In genomic region chr6:129254949-129255602, GRCm38 (mm10) we compare ENCODE assay signal across 10 mouse cellular contexts. TPM values are rescaled to one million over a fixed set of nuclear protein-coding genes. Genes with fewer than 3 reads are reported as not detected.
A peak's percentile ranks its signal among the peaks of the same experiment; 100 is the strongest.
DNase-seq lines count a peak whose midpoint lies in the region; ATAC-seq and TF ChIP-seq lines count a peak whose summit lies in the region.
"Had no signal": no experiment of that assay in that cellular context is flagged by ENCODE, and none has a peak within 500 bp of the region (broad histone marks: within the 10 kb centered on the region; RNA-seq: fewer than 3 reads in every experiment).

No protein-coding gene starts in this region.

- H3K4me2 ChIP-seq in CH12.LX (ENCODE audit: insufficient read depth, low read depth, poor library complexity, severe bottlenecking): 0 out of 2 replicates have a peak overlapping the region, but pooled peaks have one; percentile 21
- H3K4me2 ChIP-seq: embryonic facial prominence, embryonic 12.5 days; limb, embryonic 15.5 days had no signal

- in situ Hi-C loops in CH12.LX (cut with MboI; ENCODE audit: low pct_ligation_motif_present, low pct_unique_long_range_greater_than_20kb, low sequenced_read_pairs): loop anchor here (5.0 to 25.0 kb wide), 2 partner anchors 282 to 408 kb away; partner anchors contain the start of gene Gabarapl1

- peak; percentile 97 for TF ChIP-seq RAD21 in CH12.LX (IDR thresholded peaks at IDR 0.05; ENCODE audit: low read depth, low read length)

- peaks cover 0 to 11% of the 10 kb centered on the region in 2 experiments; a peak in 1 of 4 replicates for H3K4me1 ChIP-seq in CH12.LX (ENCODE audit: control insufficient read depth in 1 of 2, insufficient read depth in 2 of 2)
- H3K4me1 ChIP-seq: embryonic facial prominence, embryonic 12.5 days; limb, embryonic 15.5 days had no signal

- ATAC-seq in monocyte, adult 5-6 weeks (replicated peaks; ENCODE audit: insufficient number of reproducible peaks, low FRiP score, low TSS enrichment, poor library complexity, severe bottlenecking): peak; percentile 47

- H3K79me2 ChIP-seq in CH12.LX (replicated peaks; ENCODE audit: control insufficient read depth, extremely low read depth, insufficient read depth, poor library complexity, severe bottlenecking): no peaks in the 10 kb centered on the region

- no peak overlapping the region for H3K4me3 ChIP-seq in CH12.LX (replicated peaks in 1 of 3; ENCODE audit: low read depth in 2 of 3, low read length in 2 of 3, poor library complexity in 1 of 3)
- H3K4me3 ChIP-seq: embryonic facial prominence, embryonic 12.5 days; limb, embryonic 15.5 days had no signal

- H3K9me3 ChIP-seq in CH12.LX (replicated peaks; ENCODE audit: low read length): peaks cover 2% of the 10 kb centered on the region
- H3K9me3 ChIP-seq: embryonic facial prominence, embryonic 12.5 days; limb, embryonic 15.5 days had no signal

- peak; percentile 13 for DNase-seq in kidney, adult 18-20 months
- no peak for DNase-seq in kidney, postnatal 10 days
- peak; percentile 82 for DNase-seq in CH12.LX (ENCODE audit: extremely low read depth)
- DNase-seq in c-Kit-positive CD71-negative TER-119-negative erythroid progenitor cells, embryonic 14.5 days (ENCODE audit: low read depth): peak; percentile 70
- peak; percentile 93 for DNase-seq in induced T-regulatory cell, adult 2 months (ENCODE audit: low read depth)
- DNase-seq in right cerebral cortex, postnatal 14 days: no peak
- DNase-seq in adrenal gland, adult 18-20 months (ENCODE audit: low spot score in 2 of 2): no peak

- no peaks in the 10 kb centered on the region for H3K36me3 ChIP-seq in CH12.LX (replicated peaks in 1 of 2; ENCODE audit: control insufficient read depth in 1 of 2, insufficient read depth in 1 of 2, low read length in 1 of 2)
- H3K36me3 ChIP-seq: embryonic facial prominence, embryonic 12.5 days; limb, embryonic 15.5 days had no signal

- peak; percentile 57 to 91 for TF ChIP-seq CTCF in CH12.LX (conservative IDR thresholded peaks at IDR 0.05 in 1 of 2, IDR thresholded peaks at IDR 0.05 in 1 of 2; ENCODE audit: low read depth in 2 of 2, low read length in 2 of 2)

- TF ChIP-seq POLR2A in CH12.LX (IDR thresholded peaks at IDR 0.05; ENCODE audit: low read depth, low read length): no peak

- TF ChIP-seq EP300 in CH12.LX (IDR thresholded peaks at IDR 0.05; ENCODE audit: low read length): no peak

- dilution Hi-C loops in CH12.LX (cut with MboI; ENCODE audit: extremely low pct_ligation_motif_present, extremely low pct_unique_long_range_greater_than_20kb, low sequenced_read_pairs): no loop called here

- H3K27ac ChIP-seq in CH12.LX (ENCODE audit: insufficient read depth, low read depth): no peak overlapping the region
- H3K27ac ChIP-seq: embryonic facial prominence, embryonic 12.5 days; limb, embryonic 15.5 days had no signal

- H3K9ac ChIP-seq in CH12.LX (ENCODE audit: insufficient read depth, low read depth): no peak overlapping the region
- H3K9ac ChIP-seq: embryonic facial prominence, embryonic 12.5 days; limb, embryonic 15.5 days had no signal

- no peaks in the 10 kb centered on the region for H3K27me3 ChIP-seq in CH12.LX (replicated peaks)
- H3K27me3 ChIP-seq: embryonic facial prominence, embryonic 12.5 days; limb, embryonic 15.5 days had no signal

TF ChIP-seq in CH12.LX, 34 proteins besides CTCF, POLR2A, EP300 and RAD21:
- no peak for TF ChIP-seq CHD2 (IDR thresholded peaks at IDR 0.05; ENCODE audit: low read length)
- no peak for TF ChIP-seq RCOR1 (conservative IDR thresholded peaks at IDR 0.05; ENCODE audit: low read depth, low read length)
- TF ChIP-seq BHLHE40 (IDR thresholded peaks at IDR 0.05; ENCODE audit: low read depth, low read length): no peak
- peak; percentile 16; the same call in 1 of the 2 replicates for TF ChIP-seq ZNF384 (IDR thresholded peaks at IDR 0.05; ENCODE audit: low read depth, low read length)
- TF ChIP-seq ZMIZ1 (IDR thresholded peaks at IDR 0.05; ENCODE audit: low read depth, low read length): no peak
- TF ChIP-seq ZKSCAN1 (IDR thresholded peaks at IDR 0.05; ENCODE audit: borderline replicate concordance, low read depth, low read length): no peak
- no peak for TF ChIP-seq USF2 (conservative IDR thresholded peaks at IDR 0.05; ENCODE audit: low read depth, low read length)
- TF ChIP-seq HCFC1 (IDR thresholded peaks at IDR 0.05; ENCODE audit: low read depth, low read length): no peak
- TF ChIP-seq JUN (IDR thresholded peaks at IDR 0.05; ENCODE audit: insufficient read depth, low read depth, low read length): no peak
- TF ChIP-seq MAZ (IDR thresholded peaks at IDR 0.05; ENCODE audit: low read depth, low read length): no peak
- TF ChIP-seq JUND (conservative IDR thresholded peaks at IDR 0.05; ENCODE audit: low read depth, low read length): peak; percentile 43; the same call in 1 of the 2 replicates
- TF ChIP-seq PAX5 (IDR thresholded peaks at IDR 0.05; ENCODE audit: low read length): no peak
- 0 out of 2 replicates have a peak, but pooled peaks have one; percentile 20 for TF ChIP-seq MAFK (IDR thresholded peaks at IDR 0.05; ENCODE audit: insufficient replicate concordance, low read length)
- peak; percentile 68; the same call in 1 of the 2 replicates for TF ChIP-seq SIN3A (IDR thresholded peaks at IDR 0.05; ENCODE audit: low read length)
- TF ChIP-seq USF1 (IDR thresholded peaks at IDR 0.05; ENCODE audit: low read depth, low read length): no peak
- TF ChIP-seq KAT2A (IDR thresholded peaks at IDR 0.05; ENCODE audit: insufficient replicate concordance, low read length): 0 out of 2 replicates have a peak, but pooled peaks have one; percentile 35
- peak; percentile 83 for TF ChIP-seq SMC3 (IDR thresholded peaks at IDR 0.05; ENCODE audit: low read depth, low read length)
- 0 out of 2 replicates have a peak, but pooled peaks have one; percentile 8 for TF ChIP-seq MAX (IDR thresholded peaks at IDR 0.05; ENCODE audit: low read length)
- 0 out of 2 replicates have a peak, but pooled peaks have one; percentile 36 for TF ChIP-seq MEF2A (IDR thresholded peaks at IDR 0.05; ENCODE audit: borderline replicate concordance, low read depth, low read length)
- TF ChIP-seq GABPA (IDR thresholded peaks at IDR 0.05; ENCODE audit: insufficient replicate concordance, low read depth, low read length): no peak
- no peak for TF ChIP-seq MYC (IDR thresholded peaks at IDR 0.05; ENCODE audit: low read depth, low read length)
- TF ChIP-seq TBP (conservative IDR thresholded peaks at IDR 0.05; ENCODE audit: low read depth, low read length): no peak
- peak; percentile 82 for TF ChIP-seq ZC3H11A (IDR thresholded peaks at IDR 0.05; ENCODE audit: low read depth, low read length)
- TF ChIP-seq POLR2AphosphoS2 (IDR thresholded peaks at IDR 0.05; ENCODE audit: low read depth, low read length): no peak
- peak; percentile 38; the same call in 1 of the 2 replicates for TF ChIP-seq ELF1 (IDR thresholded peaks at IDR 0.05; ENCODE audit: low read depth, low read length)
- no peak for TF ChIP-seq ETS1 (conservative IDR thresholded peaks at IDR 0.05; ENCODE audit: low read depth, low read length)
- peak; percentile 49; the same call in 1 of the 2 replicates for TF ChIP-seq IRF4 (IDR thresholded peaks at IDR 0.05; ENCODE audit: low read depth, low read length)
- no peak for TF ChIP-seq MXI1 (IDR thresholded peaks at IDR 0.05; ENCODE audit: low read depth, low read length)
- no peak; the same call in 1 of the 2 replicates for TF ChIP-seq NELFE (IDR thresholded peaks at IDR 0.05; ENCODE audit: low read depth, low read length)
- TF ChIP-seq NRF1 (IDR thresholded peaks at IDR 0.05; ENCODE audit: low read depth, low read length): no peak
- TF ChIP-seq E2F4 (IDR thresholded peaks at IDR 0.05; ENCODE audit: insufficient replicate concordance, low read depth, low read length): no peak
- TF ChIP-seq TCF12 (IDR thresholded peaks at IDR 0.05; ENCODE audit: low read depth, low read length): 0 out of 2 replicates have a peak, but pooled peaks have one; percentile 28
- TF ChIP-seq CHD1 (IDR thresholded peaks at IDR 0.05; ENCODE audit: low read depth, low read length): no peak
- no peak for TF ChIP-seq UBTF (IDR thresholded peaks at IDR 0.05; ENCODE audit: low read depth, low read length)

RNA-seq across cellular contexts. Expression of gene Cd69, which starts 20.2 kb away (rescaled TPM):
- total RNA-seq in CH12.LX (2012; rRNA removed) (112 and 132 TPM in 2 replicates), CH12.LX (2014; rRNA removed) (229 and 269 TPM in 2 replicates)
- 71.2 and 71.3 TPM in 2 replicates for polyA plus RNA-seq in CH12.LX (2012; ENCODE audit: insufficient read length, low read depth)
- total RNA-seq in monocyte, adult 5-6 weeks (2017): 122 to 324 TPM (median 301 TPM) in 3 replicates
- under 1 TPM in 1 of 2 experiments, not detected in 1; 0.42 TPM for total RNA-seq in adrenal gland, adult 18-20 months (2021)
- polyA plus RNA-seq: embryonic facial prominence, embryonic 12.5 days had no signal

Comparison
In these comparisons a context has a peak if more than half of its experiments do, and no peak if none do; other contexts are left out.
1. DNase-seq: peak in kidney, adult 18-20 months (single experiment), CH12.LX (single experiment), c-Kit-positive CD71-negative TER-119-negative erythroid progenitor cells, embryonic 14.5 days (single experiment) and induced T-regulatory cell, adult 2 months (single experiment); none in kidney, postnatal 10 days (single experiment), right cerebral cortex, postnatal 14 days (single experiment) and adrenal gland, adult 18-20 months (0 of 2).
2. RNA of gene Cd69, which starts 20.2 kb away (total RNA-seq): 122 to 324 TPM in monocyte, adult 5-6 weeks and 112 to 269 TPM in CH12.LX; 0.42 TPM in adrenal gland, adult 18-20 months; every median in the first group is over 10 times any median in the second.